8 mouse cellular contexts compared by ENCODE assay signal in the genomic region with DNA sequence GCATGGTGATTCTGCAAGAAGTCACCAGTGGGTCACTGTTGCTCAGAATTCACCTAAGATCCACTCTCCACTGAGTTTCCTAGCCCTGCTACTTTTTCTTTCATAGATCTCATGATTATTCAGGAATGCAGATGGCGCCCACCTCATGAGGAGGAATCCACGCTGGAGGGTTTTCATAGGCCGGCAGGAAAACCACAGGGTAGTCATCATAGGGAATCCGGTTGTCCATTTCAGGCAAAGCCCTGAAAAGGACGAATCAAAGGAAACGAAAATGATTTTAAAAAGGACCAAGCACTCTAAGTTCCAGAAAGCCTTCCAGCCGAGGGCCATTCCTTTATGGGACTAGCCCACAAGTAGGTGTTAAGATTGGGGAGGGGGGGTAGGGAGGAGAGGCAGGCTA. TPM values are rescaled to one million over a fixed set of nuclear protein-coding genes. Genes with fewer than 3 reads are reported as not detected.
DNase-seq lines count a peak whose midpoint lies in the region; ATAC-seq and TF ChIP-seq lines count a peak whose summit lies in the region.

No protein-coding gene starts in this region.

- no peaks in the 10 kb centered on the region for H3K27me3 ChIP-seq in cerebellum, adult 2 months (ENCODE audit: control insufficient read depth, insufficient read depth, low read length)
- H3K27me3 ChIP-seq in embryonic facial prominence, embryonic 14.5 days (replicated peaks; ENCODE audit: control insufficient read depth, insufficient read depth, low read length): no peaks in the 10 kb centered on the region
- H3K27me3 ChIP-seq in limb, embryonic 15.5 days: peaks cover 8% of the 10 kb centered on the region; the same call in 1 of the 2 replicates
- no peaks in the 10 kb centered on the region for H3K27me3 ChIP-seq in stomach, postnatal 0 days (ENCODE audit: control insufficient read depth, insufficient read depth, low read length)

- H3K4me1 ChIP-seq in cerebellum, adult 2 months (ENCODE audit: control insufficient read depth, insufficient read depth, low read length): no peaks in the 10 kb centered on the region
- H3K4me1 ChIP-seq in embryonic facial prominence, embryonic 14.5 days (ENCODE audit: control insufficient read depth, insufficient read depth, low read length): 0 out of 2 replicates have a peak, but pooled peaks cover 5% of the 10 kb centered on the region
- H3K4me1 ChIP-seq in limb, embryonic 15.5 days: no peaks in the 10 kb centered on the region
- no peaks in the 10 kb centered on the region for H3K4me1 ChIP-seq in stomach, postnatal 0 days (replicated peaks; ENCODE audit: control insufficient read depth, insufficient read depth)

- H3K36me3 ChIP-seq in embryonic facial prominence, embryonic 14.5 days (ENCODE audit: control insufficient read depth, insufficient read depth, low read length): 0 out of 2 replicates have a peak, but pooled peaks cover 9% of the 10 kb centered on the region
- peaks cover 7% of the 10 kb centered on the region; the same call in 1 of the 2 replicates for H3K36me3 ChIP-seq in limb, embryonic 15.5 days
- H3K36me3 ChIP-seq in stomach, postnatal 0 days (ENCODE audit: control insufficient read depth, insufficient read depth, low read length): no peaks in the 10 kb centered on the region

- no peaks in the 10 kb centered on the region for H3K9me3 ChIP-seq in embryonic facial prominence, embryonic 14.5 days (ENCODE audit: control insufficient read depth, low read length)
- H3K9me3 ChIP-seq in limb, embryonic 15.5 days: no peaks in the 10 kb centered on the region
- H3K9me3 ChIP-seq in stomach, postnatal 0 days (ENCODE audit: control insufficient read depth, low read length): no peaks in the 10 kb centered on the region

- H3K4me3 ChIP-seq in cerebellum, adult 2 months (replicated peaks; ENCODE audit: insufficient read depth, low read depth, low read length): peak overlapping the region; percentile 88
- peak overlapping the region; percentile 57 for H3K4me3 ChIP-seq in embryonic facial prominence, embryonic 14.5 days (ENCODE audit: low read depth, low read length)
- peak overlapping the region; percentile 56 for H3K4me3 ChIP-seq in limb, embryonic 15.5 days
- peak overlapping the region; percentile 54 for H3K4me3 ChIP-seq in stomach, postnatal 0 days (ENCODE audit: low read depth, low read length)

- ATAC-seq in embryonic facial prominence, embryonic 14.5 days (ENCODE audit: low read depth): no peak
- no peak for ATAC-seq in limb, embryonic 15.5 days (ENCODE audit: insufficient number of reproducible peaks, low FRiP score, low TSS enrichment, low read depth)
- no peak for ATAC-seq in stomach, postnatal 0 days (ENCODE audit: low FRiP score, low TSS enrichment)

- 18% methylated on average over 7 of the region's 7 CpGs for WGBS in cerebellum, adult 2 months
- whole genome bisulfite sequencing in embryonic facial prominence, embryonic 14.5 days: 41% methylated on average over 7 of the region's 7 CpGs
- WGBS in limb, embryonic 15.5 days: 32% methylated on average over 7 of the region's 7 CpGs
- 31% methylated on average over 7 of the region's 7 CpGs for WGBS in stomach, postnatal 0 days

- no peak for DNase-seq in cerebellum, adult 2 months
- no peak for DNase-seq in cerebellum, adult 11 months
- peak; percentile 57 for DNase-seq in 416B (ENCODE audit: low read depth)
- no peak for DNase-seq in embryonic facial prominence, embryonic 14.5 days (ENCODE audit: low spot score)
- no peak for DNase-seq in stomach, postnatal 0 days (ENCODE audit: low spot score)
- no peak for DNase-seq in right cerebral cortex, adult 2 months (ENCODE audit: low spot score in 2 of 2)
- DNase-seq in spleen, adult 18-20 months: no peak

- no peak for TF ChIP-seq POLR2A in cerebellum, adult 2 months (IDR thresholded peaks at IDR 0.05; ENCODE audit: borderline replicate concordance, insufficient read depth, low read length)

- no peak for TF ChIP-seq CTCF in cerebellum, adult 2 months (IDR thresholded peaks at IDR 0.05; ENCODE audit: borderline replicate concordance, insufficient read depth, low read depth, low read length)
- TF ChIP-seq CTCF in stomach, postnatal 0 days (IDR thresholded peaks at IDR 0.05; ENCODE audit: low read depth): no peak

- H3K4me2 ChIP-seq in embryonic facial prominence, embryonic 14.5 days (ENCODE audit: low read depth, low read length): peak overlapping the region; percentile 44
- H3K4me2 ChIP-seq in limb, embryonic 15.5 days: peak overlapping the region; percentile 44
- peak overlapping the region; percentile 57 for H3K4me2 ChIP-seq in stomach, postnatal 0 days (replicated peaks; ENCODE audit: low read depth)

- TF ChIP-seq EP300 in stomach, postnatal 0 days (optimal IDR thresholded peaks at IDR 0.05): no peak

- no peak overlapping the region for H3K27ac ChIP-seq in cerebellum, adult 2 months (ENCODE audit: insufficient read depth, low read length)
- 0 out of 2 replicates have a peak overlapping the region, but pooled peaks have one; percentile 63 for H3K27ac ChIP-seq in embryonic facial prominence, embryonic 14.5 days (replicated peaks; ENCODE audit: low read depth, low read length)
- H3K27ac ChIP-seq in limb, embryonic 15.5 days: no peak overlapping the region
- no peak overlapping the region for H3K27ac ChIP-seq in stomach, postnatal 0 days (replicated peaks)

- peak overlapping the region; percentile 66 for H3K9ac ChIP-seq in embryonic facial prominence, embryonic 14.5 days (ENCODE audit: low read depth, low read length)
- no peak overlapping the region for H3K9ac ChIP-seq in limb, embryonic 15.5 days
- H3K9ac ChIP-seq in stomach, postnatal 0 days (ENCODE audit: low read length): peak overlapping the region; percentile 51; the same call in 1 of the 2 replicates

RNA-seq across cellular contexts. Expression of a gene that starts 0.4 kb away (rescaled TPM):
- 0.26 and 0.33 TPM in 2 replicates for polyA plus RNA-seq in cerebellum, adult 2 months (2012; rRNA removed)
- polyA plus RNA-seq in embryonic facial prominence, embryonic 14.5 days (2014; fragmentation: Nextera tagmentation; extraction: Ambion mirVana): 21.3 and 28.9 TPM in 2 replicates
- polyA plus RNA-seq in limb, embryonic 15.5 days (2015; fragmentation: Nextera tagmentation; extraction: Ambion mirVana): 19.2 and 22.0 TPM in 2 replicates
- 4.0 and 4.8 TPM in 2 replicates for polyA plus RNA-seq in stomach, postnatal 0 days (2015; fragmentation: Nextera tagmentation; extraction: Ambion mirVana)

RNA-seq across cellular contexts. Expression of a gene that starts 1.2 kb away (rescaled TPM):
- polyA plus RNA-seq in cerebellum, adult 2 months (2012; rRNA removed): 50.3 and 53.1 TPM in 2 replicates
- polyA plus RNA-seq in embryonic facial prominence, embryonic 14.5 days (2014; fragmentation: Nextera tagmentation; extraction: Ambion mirVana): 105 and 113 TPM in 2 replicates
- 109 and 120 TPM in 2 replicates for polyA plus RNA-seq in limb, embryonic 15.5 days (2015; fragmentation: Nextera tagmentation; extraction: Ambion mirVana)
- 80.2 and 81.2 TPM in 2 replicates for polyA plus RNA-seq in stomach, postnatal 0 days (2015; fragmentation: Nextera tagmentation; extraction: Ambion mirVana)

RNA-seq across cellular contexts. Expression of a gene that starts 19.8 kb away (rescaled TPM):
- polyA plus RNA-seq in cerebellum, adult 2 months (2012; rRNA removed): not detected in 2 replicates
- polyA plus RNA-seq in embryonic facial prominence, embryonic 14.5 days (2014; fragmentation: Nextera tagmentation; extraction: Ambion mirVana): not detected in 2 replicates
- polyA plus RNA-seq in limb, embryonic 15.5 days (2015; fragmentation: Nextera tagmentation; extraction: Ambion mirVana): not detected in 2 replicates
- not detected in 2 replicates for polyA plus RNA-seq in stomach, postnatal 0 days (2015; fragmentation: Nextera tagmentation; extraction: Ambion mirVana)

RNA-seq across cellular contexts. Expression of a gene that starts 30.5 kb away (rescaled TPM):
- 0.03 and 0.08 TPM in 2 replicates for polyA plus RNA-seq in cerebellum, adult 2 months (2012; rRNA removed)
- polyA plus RNA-seq in embryonic facial prominence, embryonic 14.5 days (2014; fragmentation: Nextera tagmentation; extraction: Ambion mirVana): 0.13 and 0.25 TPM in 2 replicates
- polyA plus RNA-seq in limb, embryonic 15.5 days (2015; fragmentation: Nextera tagmentation; extraction: Ambion mirVana): 2.9 and 3.4 TPM in 2 replicates
- 2.9 and 3.0 TPM in 2 replicates for polyA plus RNA-seq in stomach, postnatal 0 days (2015; fragmentation: Nextera tagmentation; extraction: Ambion mirVana)

RNA-seq across cellular contexts. Expression of a gene that starts 53.1 kb away (rescaled TPM):
- not detected in 2 replicates for polyA plus RNA-seq in cerebellum, adult 2 months (2012; rRNA removed)
- polyA plus RNA-seq in embryonic facial prominence, embryonic 14.5 days (2014; fragmentation: Nextera tagmentation; extraction: Ambion mirVana): not detected in 2 replicates
- not detected in 2 replicates for polyA plus RNA-seq in limb, embryonic 15.5 days (2015; fragmentation: Nextera tagmentation; extraction: Ambion mirVana)
- polyA plus RNA-seq in stomach, postnatal 0 days (2015; fragmentation: Nextera tagmentation; extraction: Ambion mirVana): not detected in 2 replicates
